Mouse (Mus musculus) thymus, postnatal 36 days (tissue): ENCODE results near the gene Itgae.

Source experiments
- DNase-seq, 2 experiments: peaks; one replicate each; pipeline ENCODE4 v3.0.0; 2022; ENCODE audit warnings: mixed read lengths in 2 of 2

Itgae gene

DNA sequence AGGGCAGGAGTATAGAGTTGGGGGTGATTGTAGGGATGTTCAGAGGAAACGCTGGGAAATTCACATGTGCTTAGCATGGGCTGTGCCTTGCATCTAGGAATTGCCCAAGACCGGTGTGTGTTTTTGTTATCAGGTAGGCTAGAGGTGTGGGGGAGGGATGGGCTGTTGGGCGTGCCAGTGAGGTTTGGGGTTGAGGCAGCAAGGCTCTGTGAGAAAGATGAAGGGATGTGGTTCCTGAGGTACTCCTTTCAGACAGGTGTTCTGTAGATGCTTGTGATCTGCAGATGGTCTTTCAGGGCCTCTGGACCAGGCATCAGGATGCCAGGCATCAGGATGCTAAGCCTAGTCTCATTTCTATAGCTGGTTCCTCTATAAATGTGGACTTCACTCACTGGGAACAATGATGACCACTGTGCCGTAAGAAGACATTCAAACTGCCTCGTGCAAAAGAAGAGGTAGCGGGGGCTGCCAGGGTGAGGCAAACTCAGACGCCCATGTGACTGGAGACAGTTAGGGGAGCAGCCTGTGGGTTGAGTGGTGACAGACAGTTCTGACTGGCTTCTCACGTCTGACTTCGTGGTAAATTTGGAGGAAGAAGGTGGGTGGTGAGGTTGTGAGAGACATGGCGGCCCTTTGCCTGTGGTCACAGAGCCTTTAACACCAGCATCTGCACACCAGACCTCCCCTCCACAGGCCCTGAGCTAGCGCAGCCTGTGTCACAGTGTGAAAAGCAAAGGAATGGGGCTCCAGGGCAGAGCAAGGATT, 4.0 kb downstream of the Itgae start:
- DNase-seq: peak; percentile 36 to 48

GRCm38 (mm10) chr11:73098860-73099259, 8.5 kb downstream of the Itgae start:
- no peak for DNase-seq

DNA sequence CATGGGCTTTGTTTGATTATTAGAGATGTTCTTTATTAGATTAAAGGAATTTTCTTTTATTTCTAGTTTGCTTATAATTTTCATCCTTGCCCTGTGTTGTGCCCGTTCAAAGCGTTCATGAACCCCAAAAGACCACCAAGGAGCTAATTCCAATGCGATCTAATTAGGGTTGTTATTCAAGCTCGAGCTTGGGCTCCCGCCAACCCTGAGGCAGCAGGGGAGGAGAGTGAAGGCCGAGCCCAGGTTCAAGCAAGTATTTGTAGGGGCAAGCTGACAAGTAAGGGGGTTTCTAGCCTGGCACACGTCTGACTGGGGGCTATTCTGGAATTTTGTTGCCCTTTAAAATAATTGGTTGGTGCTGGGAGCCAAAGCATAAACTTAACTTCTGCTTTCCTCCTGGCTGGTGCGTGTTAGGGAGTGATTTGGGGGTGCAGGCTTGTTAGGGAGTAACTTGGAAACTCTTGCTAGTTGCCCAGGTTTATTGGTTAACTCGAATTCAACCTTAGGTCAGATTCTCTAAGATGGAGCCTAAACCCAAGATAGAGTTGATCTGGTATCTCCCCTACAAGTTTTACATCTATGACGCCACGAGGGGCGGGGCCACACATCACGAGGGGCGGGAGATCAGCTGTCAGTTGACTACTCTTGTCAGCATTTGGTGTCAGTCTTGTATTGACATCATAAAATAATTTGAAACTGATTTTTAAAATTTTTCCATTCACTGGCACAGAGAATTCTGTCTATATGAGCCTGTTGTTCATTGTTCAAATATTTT, 9.8 kb downstream of the Itgae start:
- DNase-seq: no peak

- no peak for DNase-seq
Measured at GRCm38 (mm10) chr11:73101308-73101707, 10.9 kb downstream of the Itgae start.

- DNase-seq: no peak
Measured at GRCm38 (mm10) chr11:73105246-73105645, 14.9 kb downstream of the Itgae start.

GRCm38 (mm10) chr11:73107358-73107757, 17.0 kb downstream of the Itgae start:
- DNase-seq: peak; percentile 60 to 67

GRCm38 (mm10) chr11:73108195-73108897, 18.0 kb downstream of the Itgae start:
- peak; percentile 57 to 71 for DNase-seq

DNA sequence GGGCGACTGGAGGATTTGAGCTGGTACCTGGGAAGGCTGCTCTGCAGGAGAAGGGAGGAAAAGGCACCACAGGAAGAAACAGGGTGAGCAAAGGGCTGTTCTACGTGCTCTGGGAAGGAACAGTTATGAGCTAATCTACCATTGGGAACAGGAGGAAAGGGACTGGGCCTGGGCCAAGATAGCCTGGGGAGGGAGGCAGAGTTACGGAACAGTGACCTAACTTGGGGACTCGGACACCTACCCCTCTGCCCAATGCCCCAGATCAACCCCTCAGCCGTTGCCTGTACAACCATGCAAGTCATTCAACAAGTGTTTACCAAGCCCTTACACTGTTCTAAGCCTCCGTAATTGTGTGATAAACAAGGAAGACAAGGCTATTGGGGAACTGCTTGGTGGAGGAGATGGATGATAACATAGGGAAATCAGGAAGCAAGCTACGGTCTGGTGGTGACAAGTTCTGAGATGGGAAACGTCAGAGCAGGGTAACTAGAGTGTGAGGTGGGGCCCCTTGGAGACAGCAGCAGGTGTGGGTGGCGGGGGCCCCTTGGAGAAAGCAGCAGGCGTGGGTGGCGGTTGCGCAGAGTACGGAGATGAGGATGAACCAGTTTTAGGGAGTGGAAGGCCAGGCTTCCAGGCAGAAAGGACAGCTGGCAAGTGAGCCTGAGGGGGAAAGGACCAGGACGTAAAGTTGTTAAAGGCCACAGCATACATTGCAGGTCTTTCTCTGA, 18.7 kb downstream of the Itgae start:
- no peak for DNase-seq

DNA sequence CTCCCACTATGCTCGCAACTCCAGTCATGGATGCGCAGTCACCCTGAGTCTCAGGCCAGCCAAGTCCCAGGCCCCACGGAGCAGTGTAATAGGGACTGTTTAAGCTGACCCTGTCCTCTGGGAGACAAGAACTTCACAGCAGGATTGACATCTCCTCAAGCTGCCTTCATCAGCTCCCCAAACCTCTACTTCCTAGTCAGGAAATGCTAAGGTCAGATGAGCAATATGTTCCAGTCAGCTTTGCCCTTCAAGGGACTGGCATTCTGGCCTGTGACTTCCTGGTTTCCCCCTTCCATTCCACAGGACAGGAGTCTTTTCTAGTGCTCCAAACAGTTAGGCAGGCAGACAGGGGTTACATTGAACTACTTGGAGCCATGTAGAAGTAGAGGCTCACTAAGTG, 19.6 kb downstream of the Itgae start:
- DNase-seq: no peak

GRCm38 (mm10) chr11:73111414-73111813, 21.0 kb downstream of the Itgae start:
- DNase-seq: no peak

DNA sequence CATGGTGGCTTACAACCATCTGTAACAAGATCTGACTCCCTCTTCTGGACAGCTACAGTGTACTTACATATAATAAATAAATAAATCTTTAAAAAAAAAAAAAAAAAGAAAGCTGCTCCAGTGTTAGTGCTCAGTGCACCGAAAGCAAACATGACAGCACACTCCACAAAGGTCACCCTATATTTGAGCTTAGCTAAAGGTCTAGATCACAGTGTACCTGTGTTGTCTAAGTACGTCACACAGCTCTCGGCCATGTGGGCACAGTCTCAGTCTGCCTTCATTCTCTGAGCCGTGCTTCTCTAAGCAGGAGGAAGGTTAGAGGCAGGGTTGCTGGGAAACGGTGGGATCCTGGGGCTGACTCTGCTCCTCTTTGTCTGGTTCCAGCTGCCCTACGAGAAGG, 36.1 kb downstream of the Itgae start:
- DNase-seq: no peak

GRCm38 (mm10) chr11:73131020-73131419, 40.6 kb downstream of the Itgae start:
- peak; percentile 50 to 57 for DNase-seq

GRCm38 (mm10) chr11:73132999-73133398, 42.6 kb downstream of the Itgae start:
- DNase-seq: no peak

- no peak for DNase-seq
Measured at GRCm38 (mm10) chr11:73134222-73134621, 43.8 kb downstream of the Itgae start.

- no peak for DNase-seq
Measured at GRCm38 (mm10) chr11:73136587-73136986, 46.2 kb downstream of the Itgae start.

DNA sequence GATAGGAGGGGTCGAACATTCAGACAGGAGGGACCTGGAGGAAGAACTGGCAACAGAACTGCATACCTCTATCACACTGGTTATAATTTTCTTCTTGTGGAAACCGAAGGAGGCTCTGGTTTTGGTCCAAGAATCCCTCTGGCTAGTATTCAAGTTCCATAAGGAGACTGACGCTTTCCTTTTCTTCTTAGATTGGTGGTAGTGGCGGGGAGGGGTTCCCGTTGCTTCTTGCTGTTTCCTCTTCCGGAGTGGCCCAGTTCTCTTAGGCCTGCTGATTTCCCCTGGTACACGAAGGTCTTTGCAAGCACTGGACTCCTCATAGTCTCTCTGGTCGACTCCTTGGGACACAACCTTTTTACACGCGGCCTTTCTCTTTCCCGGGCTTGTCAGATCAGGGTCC, 46.7 kb downstream of the Itgae start:
- peak in 1 of 2 experiments; percentile 20 for DNase-seq

GRCm38 (mm10) chr11:73137591-73138501, 47.5 kb downstream of the Itgae start, which contains the start of gene Haspin:
Gene Haspin, minus strand, starts transcription at chr11:73138294.
- peak; percentile 92 to 93 for DNase-seq

GRCm38 (mm10) chr11:73144261-73144681, 53.9 kb downstream of the Itgae start:
- no peak for DNase-seq

DNA sequence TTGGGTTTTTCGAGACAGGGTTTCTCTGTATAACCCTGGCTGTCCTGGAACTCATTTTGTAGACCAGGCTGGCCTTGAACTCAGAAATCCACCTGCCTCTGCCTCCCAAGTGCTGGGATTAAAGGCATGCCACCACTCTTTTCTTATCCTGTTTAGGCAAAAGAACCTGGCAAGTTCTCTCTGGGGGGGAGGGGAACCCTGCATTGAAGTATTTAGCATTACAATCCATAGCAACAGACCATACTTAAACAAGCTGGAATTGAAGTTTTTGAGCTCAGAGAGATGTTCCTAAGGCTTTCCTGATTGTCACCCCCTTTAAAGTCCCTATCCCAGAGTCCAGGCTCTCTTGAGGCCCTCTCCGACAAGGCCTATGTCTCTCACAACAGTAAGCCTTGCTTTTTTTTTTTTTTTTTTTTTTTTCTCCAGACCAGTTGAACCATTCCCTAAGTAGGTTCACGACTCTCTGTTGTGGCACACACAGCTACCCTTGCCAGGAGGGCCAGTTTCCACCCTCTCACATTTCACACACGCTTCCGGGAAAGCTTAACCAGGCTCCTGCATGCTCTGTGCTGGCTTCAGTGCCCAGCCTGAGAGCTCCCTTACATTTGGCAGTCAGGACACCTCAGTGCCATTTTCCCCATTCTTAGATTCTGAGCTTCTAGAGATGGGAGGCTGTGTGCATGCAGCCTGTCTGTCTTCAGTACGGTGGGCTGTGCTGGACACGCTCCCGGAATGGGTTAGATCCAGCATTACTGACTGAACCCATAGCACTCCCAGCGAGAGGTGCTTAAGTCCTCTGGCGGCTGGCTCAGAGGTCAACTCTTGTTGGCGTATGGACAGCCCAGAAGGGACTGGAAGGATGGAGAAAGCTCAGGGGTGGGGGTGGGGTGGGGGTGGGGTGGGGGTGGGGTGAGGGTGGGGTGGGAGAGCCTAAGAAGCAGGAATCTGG, 55.9 kb downstream of the Itgae start:
- DNase-seq: no peak

- DNase-seq: no peak
Measured at GRCm38 (mm10) chr11:73146975-73147365, 56.6 kb downstream of the Itgae start.
